Comparison of ENCODE assay signal across 10 mouse cellular contexts in the genomic region with DNA sequence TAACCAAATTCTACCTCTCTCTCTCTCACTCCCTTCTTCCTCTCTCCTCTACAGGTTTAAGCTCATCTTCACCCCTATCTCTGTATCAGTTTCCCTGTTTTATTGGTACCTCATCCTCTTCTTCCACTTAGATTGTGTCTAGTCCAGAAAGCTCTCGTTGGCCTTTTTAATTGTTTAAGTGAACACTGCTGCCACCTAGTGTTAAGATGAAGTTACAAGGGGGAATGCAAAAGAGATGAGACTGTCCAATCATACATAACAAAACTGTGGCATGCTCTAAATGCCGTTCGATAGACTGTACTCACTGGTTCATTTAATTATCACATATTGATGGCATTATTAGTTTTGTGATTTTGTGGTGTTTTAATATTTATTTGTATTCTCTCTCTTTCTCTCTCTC. TPM values are rescaled to one million over a fixed set of nuclear protein-coding genes. Genes with fewer than 3 reads are reported as not detected.
A peak's percentile ranks its signal among the peaks of the same experiment; 100 is the strongest.
DNase-seq lines count a peak whose midpoint lies in the region; ATAC-seq lines count a peak whose summit lies in the region.
"Had no signal": no experiment of that assay in that cellular context is flagged by ENCODE, and none has a peak within 500 bp of the region (broad histone marks: within the 10 kb centered on the region; RNA-seq: fewer than 3 reads in every experiment).

No protein-coding gene starts in this region.

- WGBS in embryonic facial prominence, embryonic 11.5 days = 43% methylated on average over 3 of the region's 3 CpGs
- 43% methylated on average over 3 of the region's 3 CpGs for WGBS in embryonic facial prominence, embryonic 10.5 days
- WGBS in neural tube, embryonic 15.5 days = 30% methylated on average over 3 of the region's 3 CpGs

- no peak overlapping the region for H3K27ac ChIP-seq in embryonic facial prominence, embryonic 11.5 days (replicated peaks; ENCODE audit: low read depth, low read length)
- no peak overlapping the region for H3K27ac ChIP-seq in embryonic facial prominence, embryonic 10.5 days (replicated peaks)
- no peak overlapping the region for H3K27ac ChIP-seq in neural tube, embryonic 15.5 days (replicated peaks)

- no peaks in the 10 kb centered on the region for H3K9me3 ChIP-seq in embryonic facial prominence, embryonic 11.5 days (replicated peaks; ENCODE audit: control insufficient read depth, low read length)
- no peaks in the 10 kb centered on the region for H3K9me3 ChIP-seq in embryonic facial prominence, embryonic 10.5 days
- H3K9me3 ChIP-seq in neural tube, embryonic 15.5 days (replicated peaks) = no peaks in the 10 kb centered on the region

- H3K4me1 ChIP-seq in embryonic facial prominence, embryonic 11.5 days (ENCODE audit: control insufficient read depth, insufficient read depth, low read length) = no peaks in the 10 kb centered on the region
- H3K4me1 ChIP-seq in embryonic facial prominence, embryonic 10.5 days = 0 out of 2 replicates have a peak, but pooled peaks cover 6% of the 10 kb centered on the region
- H3K4me1 ChIP-seq in neural tube, embryonic 15.5 days = peaks cover 10% of the 10 kb centered on the region

- H3K27me3 ChIP-seq in embryonic facial prominence, embryonic 11.5 days (ENCODE audit: control insufficient read depth, insufficient read depth, low read length) = no peaks in the 10 kb centered on the region
- H3K27me3 ChIP-seq in embryonic facial prominence, embryonic 10.5 days (replicated peaks; ENCODE audit: low read depth, poor library complexity, severe bottlenecking) = peaks cover 4% of the 10 kb centered on the region
- H3K27me3 ChIP-seq in neural tube, embryonic 15.5 days (replicated peaks) = 0 out of 2 replicates have a peak, but pooled peaks cover 8% of the 10 kb centered on the region

- H3K36me3 ChIP-seq in embryonic facial prominence, embryonic 11.5 days (replicated peaks; ENCODE audit: control insufficient read depth, insufficient read depth, low read depth, low read length) = no peaks in the 10 kb centered on the region
- H3K36me3 ChIP-seq in embryonic facial prominence, embryonic 10.5 days (replicated peaks) = no peaks in the 10 kb centered on the region
- no peaks in the 10 kb centered on the region for H3K36me3 ChIP-seq in neural tube, embryonic 15.5 days

- intact Hi-C loops in left cerebral cortex, postnatal 14 days (cut with DNase I) = loop anchor here (1.0 to 2.0 kb wide), 2 partner anchors 303 to 315 kb away; no protein-coding TSS in a partner anchor
- intact Hi-C loops in left cerebral cortex, postnatal 36 days (cut with DNase I) = no loop called here

- no peak for ATAC-seq in embryonic facial prominence, embryonic 11.5 days (replicated peaks; ENCODE audit: insufficient number of reproducible peaks, low FRiP score, low TSS enrichment, low read depth)
- ATAC-seq in neural tube, embryonic 15.5 days (ENCODE audit: low FRiP score) = no peak

- H3K4me3 ChIP-seq in embryonic facial prominence, embryonic 11.5 days (ENCODE audit: low read depth, low read length) = no peak overlapping the region
- no peak overlapping the region for H3K4me3 ChIP-seq in embryonic facial prominence, embryonic 10.5 days
- no peak overlapping the region for H3K4me3 ChIP-seq in neural tube, embryonic 15.5 days (replicated peaks)

- peak; percentile 85 for DNase-seq in embryonic facial prominence, embryonic 11.5 days (ENCODE audit: low spot score)
- DNase-seq in embryonic facial prominence, embryonic 10.5 days (ENCODE audit: low spot score) = no peak
- peak; percentile 41 to 43 for DNase-seq in left cerebral cortex, postnatal 14 days (ENCODE audit: low spot score in 2 of 2)
- no peak for DNase-seq in left cerebral cortex, postnatal 36 days (ENCODE audit: low spot score in 2 of 2)
- peak; percentile 67 for DNase-seq in MEL-GATA-1-ER (ENCODE audit: extremely low read depth, low read depth)
- DNase-seq in heart, postnatal 4 days = peak; percentile 35
- no peak for DNase-seq in spleen, adult 18-20 months

- no peak overlapping the region for H3K4me2 ChIP-seq in embryonic facial prominence, embryonic 11.5 days (ENCODE audit: low read depth, low read length)
- H3K4me2 ChIP-seq in neural tube, embryonic 15.5 days = no peak overlapping the region

- H3K9ac ChIP-seq in embryonic facial prominence, embryonic 11.5 days (replicated peaks; ENCODE audit: low read length) = no peak overlapping the region
- no peak overlapping the region for H3K9ac ChIP-seq in neural tube, embryonic 15.5 days (replicated peaks)

RNA-seq across cellular contexts. Expression of gene 1700016H13Rik, which starts 3.8 kb away (rescaled TPM):
- 0.28 TPM in 1 of 2 replicates, not detected in the other for polyA plus RNA-seq in embryonic facial prominence, embryonic 11.5 days (2014; fragmentation: Nextera tagmentation; extraction: Ambion mirVana)
- polyA plus RNA-seq in embryonic facial prominence, embryonic 10.5 days (2016; fragmentation: Nextera tagmentation; extraction: Ambion mirVana) = 0.26 and 0.31 TPM in 2 replicates
- not detected for total RNA-seq in left cerebral cortex, postnatal 14 days (2021)
- not detected for total RNA-seq in left cerebral cortex, postnatal 36 days (2021)
- under 1 TPM in 1 of 2 experiments, not detected in 1; 0.33 TPM for total RNA-seq in heart, postnatal 4 days (2021)
- polyA plus RNA-seq in neural tube, embryonic 15.5 days (2015; fragmentation: Nextera tagmentation; extraction: Ambion mirVana) = 0.17 TPM in 1 of 2 replicates, not detected in the other
- total RNA-seq: adrenal gland, postnatal 36 days; layer of hippocampus, adult 18-20 months had no signal

RNA-seq across cellular contexts. Expression of gene Slc10a6, which starts 30.4 kb away (rescaled TPM):
- 0.13 TPM in 1 of 2 replicates, not detected in the other for polyA plus RNA-seq in embryonic facial prominence, embryonic 11.5 days (2014; fragmentation: Nextera tagmentation; extraction: Ambion mirVana)
- polyA plus RNA-seq in embryonic facial prominence, embryonic 10.5 days (2016; fragmentation: Nextera tagmentation; extraction: Ambion mirVana) = not detected in 2 replicates
- under 1 TPM; 0.15 TPM for total RNA-seq in left cerebral cortex, postnatal 14 days (2021)
- under 1 TPM; 0.15 to 0.18 TPM for total RNA-seq in left cerebral cortex, postnatal 36 days (2021)
- 1 to 10 TPM; 1.4 to 1.6 TPM for total RNA-seq in heart, postnatal 4 days (2021)
- 0.36 and 0.38 TPM in 2 replicates for polyA plus RNA-seq in neural tube, embryonic 15.5 days (2015; fragmentation: Nextera tagmentation; extraction: Ambion mirVana)
- total RNA-seq: layer of hippocampus, adult 18-20 months had no signal

RNA-seq across cellular contexts. Expression of gene Aff1, which starts 32.6 kb away (rescaled TPM):
- 6.1 and 6.9 TPM in 2 replicates for polyA plus RNA-seq in embryonic facial prominence, embryonic 11.5 days (2014; fragmentation: Nextera tagmentation; extraction: Ambion mirVana)
- polyA plus RNA-seq in embryonic facial prominence, embryonic 10.5 days (2016; fragmentation: Nextera tagmentation; extraction: Ambion mirVana) = 4.0 and 5.5 TPM in 2 replicates
- 10 to 100 TPM in 1 of 2 experiments, 1 to 10 TPM in 1; 6.7 to 12.0 TPM for total RNA-seq in left cerebral cortex, postnatal 14 days (2021)
- total RNA-seq in left cerebral cortex, postnatal 36 days (2021) = 10 to 100 TPM; 10.9 to 13.5 TPM
- 10 to 100 TPM; 38.3 to 39.9 TPM for total RNA-seq in heart, postnatal 4 days (2021)
- 1.7 and 5.8 TPM in 2 replicates for polyA plus RNA-seq in neural tube, embryonic 15.5 days (2015; fragmentation: Nextera tagmentation; extraction: Ambion mirVana)

Comparison
In these comparisons a context has a peak if more than half of its experiments do, and no peak if none do; other contexts are left out.
1. DNase-seq: peak in embryonic facial prominence, embryonic 11.5 days (single experiment), left cerebral cortex, postnatal 14 days (2 of 2), MEL-GATA-1-ER (single experiment) and heart, postnatal 4 days (single experiment); none in embryonic facial prominence, embryonic 10.5 days (single experiment), left cerebral cortex, postnatal 36 days (0 of 2) and spleen, adult 18-20 months (0 of 2).